Mouse (Mus musculus): ENCODE results near the gene Fads2.

DNA sequence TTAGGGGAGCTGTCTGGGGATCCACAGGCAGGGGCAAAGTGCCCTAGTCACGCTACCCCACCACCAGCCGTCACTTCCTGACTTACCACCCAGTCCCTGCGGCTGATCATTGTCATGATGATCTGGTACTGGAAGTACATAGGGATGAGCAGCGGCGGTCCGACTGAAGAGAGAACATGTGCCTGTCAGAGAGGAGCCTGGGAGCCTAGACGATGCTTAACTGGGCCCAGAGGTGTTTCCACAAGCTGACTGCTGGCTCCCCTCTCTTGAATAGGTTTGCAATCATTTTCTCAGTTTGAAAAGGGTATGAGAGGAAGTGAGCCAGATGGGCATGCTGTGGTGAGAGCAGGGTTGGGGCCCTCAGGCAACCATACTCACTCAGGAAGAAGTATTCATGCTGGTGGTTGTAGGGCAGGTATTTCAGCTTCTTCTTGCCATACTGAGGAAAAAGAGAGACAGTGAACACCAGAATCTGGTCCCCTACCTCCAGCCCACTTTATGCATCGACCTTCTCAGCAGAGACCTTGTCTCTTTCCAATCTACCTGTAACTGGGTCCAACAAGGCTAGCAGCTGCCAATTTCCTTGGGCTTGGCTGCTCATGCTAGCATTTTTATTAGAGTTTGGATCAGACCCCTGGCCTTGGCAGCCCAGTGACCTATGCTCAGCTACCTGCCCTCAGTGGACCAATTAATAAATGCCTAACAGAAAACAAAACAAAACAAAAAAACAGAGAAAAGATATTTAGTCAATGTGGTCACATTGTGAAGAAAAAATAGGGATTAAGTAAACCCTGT lies 31.2 kb downstream of the Fads2 start:
- no peak for TF ChIP-seq CTCF (conservative IDR thresholded peaks at IDR 0.05; ENCODE audit: low read length)
- no peak for TF ChIP-seq POU5F1 (IDR thresholded peaks at IDR 0.05; ENCODE audit: borderline replicate concordance, low read length)
